Mouse (Mus musculus) kidney, embryonic 14.5 days (tissue): ENCODE results near the gene Ifit1bl1. TPM values are rescaled to one million over a fixed set of nuclear protein-coding genes. Genes with fewer than 3 reads are reported as not detected.

Experiments used
- ATAC-seq: fragments of 200-750 bp; cut with Nextera tagmentation; 2 replicates; pipeline ENCODE4 v1.8.0; 2017; ENCODE audit warnings: moderate number of reproducible peaks, mild to moderate bottlenecking, moderate TSS enrichment, moderate library complexity; ENCODE audit not compliant: low FRiP score, low TSS enrichment
- H3K27ac ChIP-seq: fragments of 300-500 bp; sonication (generic); 2 replicates; pipeline ENCODE4 v1.5.1; 2014; ENCODE audit warnings: low read depth, mild to moderate bottlenecking, low read length, moderate library complexity, mixed read lengths
- H3K27me3 ChIP-seq: fragments of 300-500 bp; sonication (generic); 2 replicates; pipeline ENCODE4 v1.6.1; 2014; ENCODE audit warnings: mild to moderate bottlenecking, low read length; ENCODE audit not compliant: control insufficient read depth, insufficient read depth
- H3K36me3 ChIP-seq: fragments of 300-500 bp; sonication (generic); 2 replicates; pipeline ENCODE4 v1.6.1; 2014; ENCODE audit warnings: low read length, mixed read lengths; ENCODE audit not compliant: control insufficient read depth, insufficient read depth
- H3K4me1 ChIP-seq: fragments of 300-500 bp; sonication (generic); 2 replicates; pipeline ENCODE4 v1.6.1; 2014; ENCODE audit warnings: low read length, mixed read lengths; ENCODE audit not compliant: control insufficient read depth, insufficient read depth
- H3K4me2 ChIP-seq: fragments of 300-500 bp; sonication (generic); replicated peaks from 2 replicates; pipeline ENCODE4 v1.6.1; 2014; ENCODE audit warnings: low read depth, mild to moderate bottlenecking, low read length
- H3K4me3 ChIP-seq: fragments of 300-500 bp; sonication (generic); 2 replicates; pipeline ENCODE4 v1.5.1; 2014; ENCODE audit warnings: mild to moderate bottlenecking, low read length
- H3K9ac ChIP-seq: fragments of 300-500 bp; sonication (generic); 2 replicates; pipeline ENCODE4 v1.6.1; 2014; ENCODE audit warnings: low read depth, mild to moderate bottlenecking, low read length, moderate library complexity
- H3K9me3 ChIP-seq: fragments of 300-500 bp; sonication (generic); 2 replicates; pipeline ENCODE4 v1.6.1; 2016; ENCODE audit warnings: low read length; ENCODE audit not compliant: control insufficient read depth
- WGBS: fragments of 180-500 bp; shearing (Covaris S2); extraction: QIAGEN DNeasy Blood & Tissue Kit; methylation state at CpG from one replicate; pipeline ENCODE4 v1.1.7; 2014; 5-methylcytosine and 5-hydroxymethylcytosine counted together
- polyA plus RNA-seq: library from polyadenylated mRNA; unstranded; fragments of >200 nt; fragmentation: Nextera tagmentation; extraction: Ambion mirVana; gene quantifications from 2 replicates; pipeline ENCODE4 v1.2.1, GENCODE M21; 2014

Ifit1bl1 gene
- polyA plus RNA-seq, 1 experiment from 2014 or later: not detected

- no peaks in the 10 kb centered on the region for H3K27me3 ChIP-seq
- 31% methylated on average over 3 of the region's 3 CpGs for WGBS
- H3K4me2 ChIP-seq: no peak overlapping the region
- no peaks in the 10 kb centered on the region for H3K9me3 ChIP-seq
- 0 out of 2 replicates have a peak, but pooled peaks cover 3% of the 10 kb centered on the region for H3K4me1 ChIP-seq
- no peak overlapping the region for H3K27ac ChIP-seq
- H3K36me3 ChIP-seq: no peaks in the 10 kb centered on the region
- no peak overlapping the region for H3K4me3 ChIP-seq
- no peak overlapping the region for H3K9ac ChIP-seq
- no peak for ATAC-seq
Measured at GRCm38 (mm10) chr19:34553522-34553921, 48.2 kb downstream of the Ifit1bl1 start.

- H3K9me3 ChIP-seq: no peaks in the 10 kb centered on the region
- no peaks in the 10 kb centered on the region for H3K27me3 ChIP-seq
- WGBS: 72% methylated on average over 6 of the region's 6 CpGs
- no peak overlapping the region for H3K4me3 ChIP-seq
- H3K36me3 ChIP-seq: no peaks in the 10 kb centered on the region
- H3K27ac ChIP-seq: no peak overlapping the region
- H3K4me2 ChIP-seq: no peak overlapping the region
- H3K4me1 ChIP-seq: 0 out of 2 replicates have a peak, but pooled peaks cover 3% of the 10 kb centered on the region
- no peak for ATAC-seq
- H3K9ac ChIP-seq: no peak overlapping the region
Measured at GRCm38 (mm10) chr19:34553021-34553420, 48.7 kb downstream of the Ifit1bl1 start.

GRCm38 (mm10) chr19:34551981-34552380 lies 49.8 kb downstream of the Ifit1bl1 start:
- Histone ChIP-seq H3K9me3 (no peaks in the 10 kb centered on the region), H3K9ac (no peak overlapping the region), H3K27me3 (no peaks in the 10 kb centered on the region), H3K36me3 (no peaks in the 10 kb centered on the region), H3K4me1 (0 out of 2 replicates have a peak, but pooled peaks cover 3% of the 10 kb centered on the region), H3K4me3 (no peak overlapping the region; the same call in 1 of the 2 replicates), H3K4me2 (no peak overlapping the region; the same call in none of the 2 replicates), H3K27ac (no peak overlapping the region)
- 50% methylated on average over 5 of the region's 5 CpGs for WGBS
- no peak for ATAC-seq

GRCm38 (mm10) chr19:34550534-34551223 lies 51.1 kb downstream of the Ifit1bl1 start, which contains the start of gene Ifit2:
Gene Ifit2, plus strand, starts transcription at chr19:34550694.
- peak; percentile 93 for ATAC-seq
- no peaks in the 10 kb centered on the region for H3K9me3 ChIP-seq
- H3K4me1 ChIP-seq: 0 out of 2 replicates have a peak, but pooled peaks cover 3% of the 10 kb centered on the region
- H3K9ac ChIP-seq: peak within 1 kb of the TSS; percentile 29; the same call in 1 of the 2 replicates
- H3K36me3 ChIP-seq: no peaks in the 10 kb centered on the region
- 3% methylated on average over 22 of the region's 22 CpGs for WGBS
- H3K27ac ChIP-seq: no peak within 1 kb of the TSS
- peak within 1 kb of the TSS; percentile 49 for H3K4me3 ChIP-seq
- H3K4me2 ChIP-seq: peak within 1 kb of the TSS; percentile 53
- H3K27me3 ChIP-seq: no peaks in the 10 kb centered on the region

- no peak overlapping the region for H3K9ac ChIP-seq
- 0 out of 2 replicates have a peak, but pooled peaks cover 3% of the 10 kb centered on the region for H3K4me1 ChIP-seq
- ATAC-seq: no peak
- H3K27ac ChIP-seq: no peak overlapping the region
- H3K36me3 ChIP-seq: no peaks in the 10 kb centered on the region
- H3K4me3 ChIP-seq: peak overlapping the region; percentile 49; the same call in 1 of the 2 replicates
- no peaks in the 10 kb centered on the region for H3K9me3 ChIP-seq
- peak overlapping the region; percentile 53 for H3K4me2 ChIP-seq
- no peaks in the 10 kb centered on the region for H3K27me3 ChIP-seq
- WGBS: 32% methylated on average over 4 of the region's 4 CpGs
Measured at GRCm38 (mm10) chr19:34550205-34550533, 51.6 kb downstream of the Ifit1bl1 start.

GRCm38 (mm10) chr19:34547976-34548375 lies 53.8 kb downstream of the Ifit1bl1 start:
- H3K4me2 ChIP-seq: no peak overlapping the region
- no peak overlapping the region for H3K4me3 ChIP-seq
- no peaks in the 10 kb centered on the region for H3K27me3 ChIP-seq
- H3K27ac ChIP-seq: no peak overlapping the region
- H3K36me3 ChIP-seq: no peaks in the 10 kb centered on the region
- H3K4me1 ChIP-seq: 0 out of 2 replicates have a peak, but pooled peaks cover 3% of the 10 kb centered on the region
- 32% methylated on average over 7 of the region's 7 CpGs for WGBS
- ATAC-seq: no peak
- no peaks in the 10 kb centered on the region for H3K9me3 ChIP-seq
- no peak overlapping the region for H3K9ac ChIP-seq

GRCm38 (mm10) chr19:34546211-34546610 lies 55.5 kb downstream of the Ifit1bl1 start:
- ATAC-seq: no peak
- no peak overlapping the region for H3K9ac ChIP-seq
- no peak overlapping the region for H3K4me3 ChIP-seq
- H3K27ac ChIP-seq: no peak overlapping the region
- H3K27me3 ChIP-seq: no peaks in the 10 kb centered on the region
- no peaks in the 10 kb centered on the region for H3K9me3 ChIP-seq
- no peaks in the 10 kb centered on the region for H3K36me3 ChIP-seq
- H3K4me1 ChIP-seq: no peaks in the 10 kb centered on the region
- no peak overlapping the region for H3K4me2 ChIP-seq
- WGBS: 92% methylated on average over 4 of the region's 4 CpGs

Other genes starting within 250 kb of the Ifit1bl1 start
- gene Ch25h, start 126.8 kb downstream of the Ifit1bl1 start, polyA plus RNA-seq: 1.4 and 2.1 TPM in 2 replicates
- gene Lipa, start 74.5 kb downstream of the Ifit1bl1 start, polyA plus RNA-seq: 22.0 and 26.7 TPM in 2 replicates
- 3.9 and 9.8 TPM in 2 replicates for gene Ifit2, start 51.3 kb downstream of the Ifit1bl1 start, polyA plus RNA-seq
- 0.73 and 0.80 TPM in 2 replicates for gene Ifit3, start 18.4 kb downstream of the Ifit1bl1 start, polyA plus RNA-seq
- 0.41 TPM in 1 of 2 replicates, not detected in the other for gene Ifit3b, start 6.0 kb upstream of the Ifit1bl1 start, polyA plus RNA-seq
- 0.11 and 0.16 TPM in 2 replicates for gene Ifit1bl2, start 38.8 kb upstream of the Ifit1bl1 start, polyA plus RNA-seq
- 0.16 and 0.35 TPM in 2 replicates for gene Ifit1, start 38.9 kb upstream of the Ifit1bl1 start, polyA plus RNA-seq
- 2.7 and 7.4 TPM in 2 replicates for gene Slc16a12, start 145.3 kb upstream of the Ifit1bl1 start, polyA plus RNA-seq